Mouse (Mus musculus) lung, adult 2 months (tissue): Measurements from ENCODE around the gene March10. TPM values are rescaled to one million over a fixed set of nuclear protein-coding genes. Genes with fewer than 3 reads are reported as not detected.

Experiments used
- DNase-seq: peaks from one replicate; pipeline ENCODE4 v3.0.0; 2022
- H3K4me1 ChIP-seq: fragments of 200-500 bp; 2 replicates; pipeline ENCODE4 v1.6.1; 2011; ENCODE audit warnings: low read length; ENCODE audit not compliant: control insufficient read depth, insufficient read depth
- H3K4me3 ChIP-seq: fragments of 200-500 bp; replicated peaks from 2 replicates; pipeline ENCODE3; 2011; ENCODE audit warnings: low read depth, mild to moderate bottlenecking, control low read depth, low read length; ENCODE audit errors: extremely low read depth
- CTCF ChIP-seq: fragments of 200-500 bp; IDR thresholded peaks from 2 replicates; pipeline ENCODE4 v1.5.1; 2011; ENCODE audit warnings: mild to moderate bottlenecking, low read length, control low read depth; ENCODE audit not compliant: insufficient read depth
- POLR2A ChIP-seq: fragments of 200-500 bp; IDR thresholded peaks from 2 replicates; pipeline ENCODE4 v1.6.1; 2011; ENCODE audit warnings: low read depth, mild to moderate bottlenecking, control low read depth, low read length, borderline replicate concordance; ENCODE audit errors: extremely low read depth
- WGBS: fragments of 180-500 bp; shearing (Covaris S2); methylation state at CpG from one replicate; pipeline ENCODE4 v1.1.7; 2018; 5-methylcytosine and 5-hydroxymethylcytosine counted together
- polyA plus RNA-seq: library from polyadenylated mRNA; depleted of rRNA; stranded (reverse); fragments of >200 nt; gene quantifications from 2 replicates; pipeline ENCODE4 v1.2.3, GENCODE M21; 2012; rRNA removed

March10 gene
- polyA plus RNA-seq, 1 experiment = 0.08 TPM

- no peak for DNase-seq
- no peak overlapping the region for H3K4me3 ChIP-seq
- H3K4me1 ChIP-seq = no peaks in the 10 kb centered on the region
- no peak for TF ChIP-seq POLR2A
- no peak for TF ChIP-seq CTCF
- WGBS = 87% methylated on average over 3 of the region's 3 CpGs
Measured at GRCm38 (mm10) chr11:105327101-105327500, 129.4 kb downstream of the March10 start.

DNA sequence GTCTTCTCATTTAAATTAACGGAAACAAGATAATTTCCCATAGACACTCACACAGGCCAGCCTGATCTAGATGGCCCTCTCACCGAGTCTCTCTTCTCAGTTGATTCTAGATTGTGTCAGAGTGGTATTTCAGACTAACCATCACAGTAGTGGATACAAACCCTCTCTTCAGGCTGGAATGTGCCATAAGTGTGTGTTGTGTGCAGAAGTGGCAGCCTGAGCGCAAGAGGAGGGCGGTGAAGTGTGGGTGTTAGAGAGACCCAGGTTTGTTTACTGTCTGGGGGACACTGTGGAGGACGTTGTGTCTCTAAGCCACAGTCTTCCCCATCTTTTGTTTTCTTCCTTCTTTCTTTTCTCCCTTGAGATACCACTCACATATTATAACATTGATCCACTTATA lies 133.0 kb downstream of the March10 start:
- Histone ChIP-seq H3K4me1 (no peaks in the 10 kb centered on the region), H3K4me3 (no peak overlapping the region)
- 62% methylated on average over 5 of the region's 5 CpGs for WGBS
- peak; percentile 34 for DNase-seq
- TF ChIP-seq POLR2A = no peak
- no peak for TF ChIP-seq CTCF

- H3K4me1 ChIP-seq = no peaks in the 10 kb centered on the region
- TF ChIP-seq CTCF (no peak), POLR2A (no peak)
- 39% methylated on average over 2 of the region's 2 CpGs for WGBS
- no peak overlapping the region for H3K4me3 ChIP-seq
- DNase-seq = no peak
Measured at GRCm38 (mm10) chr11:105321090-105321489, 135.4 kb downstream of the March10 start.

DNA sequence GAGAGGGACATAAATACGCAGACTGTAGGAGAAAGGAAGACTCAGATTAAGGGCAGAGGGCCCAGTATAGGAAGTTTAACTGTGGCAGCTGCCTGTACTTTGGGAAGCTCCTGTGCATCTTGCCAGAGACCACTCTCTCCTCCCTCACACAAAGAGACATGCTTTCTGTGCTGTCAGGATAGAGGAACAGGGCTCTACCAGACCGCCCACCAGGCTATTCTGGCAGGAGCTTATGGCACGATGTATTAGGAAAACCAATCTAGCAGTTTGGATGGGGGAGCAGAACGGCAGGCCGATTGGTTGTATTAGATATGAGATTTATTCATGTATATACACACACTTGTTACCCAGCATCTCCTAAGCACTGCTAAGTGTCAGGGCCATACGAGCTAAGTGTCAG lies 138.8 kb downstream of the March10 start:
- DNase-seq = no peak
- WGBS = 89% methylated on average over 6 of the region's 6 CpGs
- TF ChIP-seq CTCF (no peak), POLR2A (no peak)
- H3K4me1 ChIP-seq = peaks cover 11% of the 10 kb centered on the region
- H3K4me3 ChIP-seq = no peak overlapping the region

- no peak overlapping the region for H3K4me3 ChIP-seq
- no peak for DNase-seq
- no peak for TF ChIP-seq POLR2A
- no peak for TF ChIP-seq CTCF
- peaks cover 14% of the 10 kb centered on the region for H3K4me1 ChIP-seq
- 91% methylated on average over 4 of the region's 4 CpGs for WGBS
Measured at GRCm38 (mm10) chr11:105316121-105316520, 140.4 kb downstream of the March10 start.

GRCm38 (mm10) chr11:105315296-105315695 lies 141.2 kb downstream of the March10 start:
- no peak for TF ChIP-seq CTCF
- TF ChIP-seq POLR2A = no peak
- 61% methylated on average over 8 of the region's 8 CpGs for WGBS
- Histone ChIP-seq H3K4me1 (peaks cover 14% of the 10 kb centered on the region), H3K4me3 (no peak overlapping the region)
- DNase-seq = no peak

DNA sequence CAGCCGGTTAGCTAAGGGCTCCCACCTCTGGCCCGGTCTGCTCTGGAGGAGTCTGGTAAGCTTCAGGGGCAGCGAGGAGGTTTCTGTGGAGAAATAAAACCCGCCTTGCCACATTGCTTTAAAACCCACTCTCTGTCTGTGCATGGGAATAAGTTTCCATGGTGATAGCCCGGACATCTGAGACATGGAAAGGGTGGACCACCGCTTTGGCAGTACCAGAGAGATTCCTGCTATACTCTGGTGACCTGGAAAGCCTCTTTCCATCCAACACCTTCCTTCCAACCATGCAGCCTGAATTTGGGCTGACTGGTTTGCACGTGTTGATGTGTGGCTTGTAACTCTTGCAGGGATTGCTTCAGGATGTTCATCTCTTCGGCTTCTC lies 142.9 kb downstream of the March10 start:
- DNase-seq = no peak
- WGBS = 46% methylated on average over 8 of the region's 8 CpGs

DNA sequence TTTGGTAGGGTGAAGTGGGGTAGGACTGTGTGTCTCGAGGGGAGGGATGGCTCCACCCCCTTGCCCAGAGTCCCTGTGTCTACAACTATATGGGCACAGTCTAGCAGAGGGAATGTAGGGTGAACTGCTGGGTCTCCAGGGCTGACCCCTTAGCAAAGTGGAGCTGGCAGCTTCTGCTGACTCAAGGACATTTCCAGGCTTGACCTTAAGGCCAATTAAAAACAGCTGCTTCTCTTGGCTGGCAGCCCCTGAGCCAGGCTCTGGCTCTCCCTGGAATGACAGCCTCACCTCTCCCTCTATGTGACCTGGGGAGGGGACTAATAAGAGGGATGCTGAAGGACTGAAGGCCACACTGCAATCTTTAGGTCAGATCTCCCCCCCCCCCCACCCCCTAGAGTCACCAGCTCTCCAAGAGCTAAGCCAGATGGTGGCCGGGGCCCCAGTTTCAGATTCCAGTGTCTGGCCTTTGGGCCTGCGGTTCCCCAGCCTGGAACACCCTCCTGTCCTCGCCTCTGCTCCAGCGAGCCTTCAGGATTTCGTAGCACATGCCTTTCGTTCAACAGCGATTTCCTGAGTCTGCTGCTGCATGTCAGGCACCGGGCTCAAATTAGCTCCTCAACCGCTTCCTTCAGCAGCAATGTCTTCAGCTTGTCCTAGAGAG lies 143.4 kb downstream of the March10 start:
- DNase-seq = peak; percentile 32
- Histone ChIP-seq H3K4me1 (peaks cover 14% of the 10 kb centered on the region), H3K4me3 (no peak overlapping the region)
- TF ChIP-seq POLR2A (no peak), CTCF (no peak)
- 24% methylated on average over 10 of the region's 10 CpGs for WGBS

More for the DNA sequence above, 142.9 kb downstream of the March10 start:
- TF ChIP-seq CTCF (no peak), POLR2A (no peak)
- peaks cover 14% of the 10 kb centered on the region for H3K4me1 ChIP-seq
- H3K4me3 ChIP-seq = no peak overlapping the region

DNA sequence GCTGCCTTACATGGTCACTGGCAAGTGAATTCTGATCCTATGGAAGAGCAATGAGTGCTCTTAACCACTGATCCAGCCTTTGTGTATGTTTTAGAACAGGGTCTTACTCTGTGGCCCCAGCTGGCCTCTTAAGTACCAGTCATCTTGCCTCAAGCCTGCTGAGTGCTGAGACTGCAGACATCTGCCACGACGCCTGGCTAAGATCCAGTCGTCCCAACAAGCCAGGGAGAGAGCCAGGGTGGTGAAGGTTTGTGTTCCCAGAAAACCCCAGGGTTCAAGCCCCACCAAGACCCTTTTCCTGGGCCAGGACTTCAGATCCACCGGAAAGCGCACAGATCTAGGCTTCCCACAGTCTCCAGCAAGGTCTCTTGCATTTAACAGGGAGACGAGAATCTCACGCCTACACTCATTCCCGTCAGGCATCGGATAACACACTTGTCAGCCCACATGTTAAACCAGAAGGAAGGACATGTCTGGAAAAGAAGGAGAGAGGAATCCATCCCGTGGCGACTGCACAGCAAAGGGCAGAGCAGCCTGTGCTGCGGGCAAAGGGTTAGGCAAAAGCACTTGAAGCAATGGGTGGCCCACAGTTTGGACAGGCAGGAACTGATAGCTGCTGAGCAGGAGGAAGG lies 144.1 kb downstream of the March10 start:
- WGBS = 52% methylated on average over 12 of the region's 12 CpGs
- DNase-seq = no peak
- Histone ChIP-seq H3K4me1 (peaks cover 14% of the 10 kb centered on the region), H3K4me3 (no peak overlapping the region)
- TF ChIP-seq CTCF (no peak), POLR2A (no peak)

DNA sequence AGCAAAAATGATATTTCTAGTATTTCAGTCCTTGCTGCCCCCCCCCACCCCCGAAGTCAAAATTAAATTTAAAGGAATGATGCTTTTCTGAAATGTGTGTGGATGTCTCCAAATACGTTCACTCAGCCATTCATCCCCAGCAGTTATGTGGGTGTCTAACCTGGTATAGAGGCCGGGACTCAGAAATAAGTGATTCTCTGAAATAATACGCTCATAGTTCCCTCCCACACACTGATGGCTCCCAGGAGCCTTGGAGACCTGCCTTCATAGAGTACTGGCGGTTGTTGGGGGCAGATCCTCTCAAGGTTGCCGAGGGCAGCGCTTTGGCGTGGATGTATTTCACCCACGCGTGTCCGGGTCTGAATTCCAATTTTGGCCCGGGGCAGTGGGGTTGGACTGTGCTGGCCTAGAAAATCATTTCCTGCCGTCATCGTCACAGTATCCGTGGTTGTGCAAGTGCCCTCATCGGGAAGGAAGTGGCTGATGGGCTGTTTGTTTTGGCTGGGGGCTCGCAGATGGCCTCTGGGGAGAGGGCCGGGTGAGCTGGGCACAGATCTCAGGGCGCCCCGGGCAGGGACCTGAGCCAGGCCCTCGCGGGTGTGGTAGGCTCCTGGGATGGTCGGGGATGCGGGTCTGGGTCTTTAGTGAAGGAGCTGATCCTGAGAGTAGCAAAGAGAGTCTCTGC lies 145.1 kb downstream of the March10 start:
- H3K4me1 ChIP-seq = peaks cover 14% of the 10 kb centered on the region
- TF ChIP-seq POLR2A = no peak
- no peak for TF ChIP-seq CTCF
- peak; percentile 42 for DNase-seq

More for the DNA sequence above, 145.1 kb downstream of the March10 start:
- H3K4me3 ChIP-seq = peak overlapping the region; percentile 21
- WGBS = 13% methylated on average over 24 of the region's 24 CpGs

Other genes starting within 250 kb of the March10 start
- 77.0 and 91.8 TPM in 2 replicates for gene Mrc2, start 164.1 kb downstream of the March10 start, polyA plus RNA-seq
- 7.6 and 10.2 TPM in 2 replicates for gene Tanc2, start 133.3 kb upstream of the March10 start, polyA plus RNA-seq